ENCODE assay signal across 8 mouse cellular contexts in the genomic region with DNA sequence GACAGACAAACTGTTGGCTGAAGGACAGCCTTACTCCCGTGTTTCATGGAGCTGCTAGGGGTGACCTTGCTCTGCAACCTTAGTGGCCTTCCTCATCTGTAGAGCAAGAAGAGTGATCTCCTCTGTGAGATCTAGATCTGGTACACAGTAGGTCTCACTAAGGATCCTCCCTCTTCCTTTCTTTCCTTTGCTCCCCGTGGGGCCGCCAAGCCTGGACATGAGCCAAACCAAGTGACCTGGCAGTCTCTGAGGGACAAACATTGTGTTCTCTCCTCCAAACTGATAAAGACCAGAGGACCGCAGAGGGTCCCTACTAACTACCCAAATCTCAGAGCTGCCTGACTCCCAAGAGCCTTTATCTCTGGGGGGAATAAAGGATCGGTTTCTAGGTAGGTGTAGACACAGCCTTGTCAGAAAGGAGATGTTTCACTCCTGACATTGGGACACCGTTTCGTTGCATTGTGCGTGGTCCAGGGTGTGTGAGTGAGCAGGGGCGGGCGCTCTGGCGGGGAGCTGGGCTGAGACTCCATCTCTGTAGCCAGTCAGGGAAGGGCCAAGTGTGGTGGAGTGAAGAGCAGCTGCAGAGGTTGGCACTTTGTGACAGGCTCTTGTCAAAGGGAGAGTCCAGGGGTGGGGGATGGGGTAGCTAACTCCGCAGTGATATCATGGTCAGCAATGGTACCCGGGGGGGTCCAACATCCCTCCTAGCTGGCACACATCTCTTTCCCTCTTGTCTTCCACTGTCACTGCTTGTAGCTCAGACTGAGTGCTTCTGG. TPM values are rescaled to one million over a fixed set of nuclear protein-coding genes. Genes with fewer than 3 reads are reported as not detected.
DNase-seq lines count a peak whose midpoint lies in the region; ATAC-seq and TF ChIP-seq lines count a peak whose summit lies in the region.

No protein-coding gene starts in this region.

- 46% methylated on average over 13 of the region's 13 CpGs for WGBS in liver, postnatal 0 days (ENCODE audit: insufficient replicate concordance)
- WGBS in liver, embryonic 12.5 days (ENCODE audit: insufficient replicate concordance), result 56% methylated on average over 13 of the region's 13 CpGs
- 69% methylated on average over 13 of the region's 13 CpGs for WGBS in embryonic facial prominence, embryonic 10.5 days
- WGBS in intestine, embryonic 16.5 days, result 55% methylated on average over 13 of the region's 13 CpGs
- 65% methylated on average over 13 of the region's 13 CpGs for WGBS in forebrain, embryonic 13.5 days

- TF ChIP-seq CTCF in liver, postnatal 0 days (IDR thresholded peaks at IDR 0.05; ENCODE audit: low read depth), result no peak

- no peak overlapping the region for H3K9ac ChIP-seq in liver, postnatal 0 days (replicated peaks)
- H3K9ac ChIP-seq in liver, embryonic 12.5 days, result no peak overlapping the region
- H3K9ac ChIP-seq in intestine, embryonic 16.5 days (ENCODE audit: low read depth, low read length), result no peak overlapping the region
- no peak overlapping the region for H3K9ac ChIP-seq in forebrain, embryonic 13.5 days

- H3K27me3 ChIP-seq in liver, postnatal 0 days (ENCODE audit: insufficient read depth, low read length), result no peaks in the 10 kb centered on the region
- no peaks in the 10 kb centered on the region for H3K27me3 ChIP-seq in liver, embryonic 12.5 days (replicated peaks)
- no peaks in the 10 kb centered on the region for H3K27me3 ChIP-seq in embryonic facial prominence, embryonic 10.5 days (replicated peaks; ENCODE audit: low read depth, poor library complexity, severe bottlenecking)
- H3K27me3 ChIP-seq in intestine, embryonic 16.5 days (replicated peaks; ENCODE audit: control insufficient read depth, insufficient read depth, low read length), result no peaks in the 10 kb centered on the region
- H3K27me3 ChIP-seq in forebrain, embryonic 13.5 days, result no peaks in the 10 kb centered on the region

- no peak overlapping the region for H3K4me3 ChIP-seq in liver, postnatal 0 days (ENCODE audit: low read depth, low read length)
- H3K4me3 ChIP-seq in liver, embryonic 12.5 days, result no peak overlapping the region
- H3K4me3 ChIP-seq in embryonic facial prominence, embryonic 10.5 days, result no peak overlapping the region
- no peak overlapping the region for H3K4me3 ChIP-seq in intestine, embryonic 16.5 days (ENCODE audit: low read length)
- no peak overlapping the region for H3K4me3 ChIP-seq in forebrain, embryonic 13.5 days

- H3K9me3 ChIP-seq in liver, postnatal 0 days (ENCODE audit: low read length), result no peaks in the 10 kb centered on the region
- no peaks in the 10 kb centered on the region for H3K9me3 ChIP-seq in liver, embryonic 12.5 days (replicated peaks)
- H3K9me3 ChIP-seq in embryonic facial prominence, embryonic 10.5 days, result no peaks in the 10 kb centered on the region
- no peaks in the 10 kb centered on the region for H3K9me3 ChIP-seq in intestine, embryonic 16.5 days (ENCODE audit: control insufficient read depth, low read length)
- H3K9me3 ChIP-seq in forebrain, embryonic 13.5 days (replicated peaks), result no peaks in the 10 kb centered on the region

- peaks cover 28% of the 10 kb centered on the region for H3K4me1 ChIP-seq in liver, postnatal 0 days (ENCODE audit: insufficient read depth)
- peaks cover 30% of the 10 kb centered on the region for H3K4me1 ChIP-seq in liver, embryonic 12.5 days
- peaks cover 62% of the 10 kb centered on the region for H3K4me1 ChIP-seq in embryonic facial prominence, embryonic 10.5 days
- peaks cover 34% of the 10 kb centered on the region for H3K4me1 ChIP-seq in intestine, embryonic 16.5 days (ENCODE audit: control insufficient read depth, insufficient read depth, low read length)
- peaks cover 39% of the 10 kb centered on the region for H3K4me1 ChIP-seq in forebrain, embryonic 13.5 days

- no peak overlapping the region; the same call in 1 of the 2 replicates for H3K4me2 ChIP-seq in liver, postnatal 0 days (ENCODE audit: low read depth, low read length)
- H3K4me2 ChIP-seq in liver, embryonic 12.5 days, result no peak overlapping the region
- H3K4me2 ChIP-seq in intestine, embryonic 16.5 days (ENCODE audit: low read depth, low read length), result no peak overlapping the region
- H3K4me2 ChIP-seq in forebrain, embryonic 13.5 days, result no peak overlapping the region

- H3K27ac ChIP-seq in liver, postnatal 0 days (ENCODE audit: low read depth), result peak overlapping the region; percentile 79
- no peak overlapping the region for H3K27ac ChIP-seq in liver, embryonic 12.5 days
- H3K27ac ChIP-seq in embryonic facial prominence, embryonic 10.5 days (replicated peaks), result peak overlapping the region; percentile 87
- 0 out of 2 replicates have a peak overlapping the region, but pooled peaks have one; percentile 87 for H3K27ac ChIP-seq in intestine, embryonic 16.5 days (ENCODE audit: low read length)
- no peak overlapping the region for H3K27ac ChIP-seq in forebrain, embryonic 13.5 days

- ATAC-seq in liver, postnatal 0 days, result 0 out of 2 replicates have a peak, but pooled peaks have one; percentile 14
- no peak for ATAC-seq in liver, embryonic 12.5 days
- ATAC-seq in intestine, embryonic 16.5 days, result no peak
- ATAC-seq in megakaryocyte progenitor cell, adult 5-6 weeks (replicated peaks; ENCODE audit: poor library complexity), result peak; percentile 52
- no peak for ATAC-seq in forebrain, embryonic 13.5 days

- TF ChIP-seq EP300 in liver, postnatal 0 days (IDR thresholded peaks at IDR 0.05; ENCODE audit: low read depth), result no peak

- peak; percentile 62 for DNase-seq in liver, postnatal 0 days
- no peak for DNase-seq in embryonic facial prominence, embryonic 10.5 days (ENCODE audit: low spot score)
- DNase-seq in natural killer cell, adult 2 months (ENCODE audit: low spot score in 2 of 2), result no peak
- DNase-seq in T-cell, adult 2 months (ENCODE audit: low spot score), result no peak

- H3K36me3 ChIP-seq in liver, postnatal 0 days (replicated peaks; ENCODE audit: insufficient read depth, low read length), result no peaks in the 10 kb centered on the region
- no peaks in the 10 kb centered on the region for H3K36me3 ChIP-seq in liver, embryonic 12.5 days
- no peaks in the 10 kb centered on the region for H3K36me3 ChIP-seq in embryonic facial prominence, embryonic 10.5 days (replicated peaks)
- no peaks in the 10 kb centered on the region for H3K36me3 ChIP-seq in intestine, embryonic 16.5 days (ENCODE audit: control insufficient read depth, insufficient read depth, low read length)
- H3K36me3 ChIP-seq in forebrain, embryonic 13.5 days (ENCODE audit: poor library complexity, severe bottlenecking), result no peaks in the 10 kb centered on the region

RNA-seq across cellular contexts. Expression of gene Fgr, which starts 12.8 kb away (rescaled TPM):
- polyA plus RNA-seq in liver, postnatal 0 days (2015; fragmentation: Nextera tagmentation; extraction: Ambion mirVana), result 3.8 and 4.0 TPM in 2 replicates
- 0.60 and 0.73 TPM in 2 replicates for polyA plus RNA-seq in liver, embryonic 12.5 days (2016; fragmentation: Nextera tagmentation; extraction: Ambion mirVana)
- 0.16 and 0.21 TPM in 2 replicates for polyA plus RNA-seq in embryonic facial prominence, embryonic 10.5 days (2016; fragmentation: Nextera tagmentation; extraction: Ambion mirVana)
- 3.1 and 3.5 TPM in 2 replicates for polyA plus RNA-seq in intestine, embryonic 16.5 days (2015; fragmentation: Nextera tagmentation; extraction: Ambion mirVana)
- total RNA-seq in megakaryocyte progenitor cell, adult 5-6 weeks (2015), result 3.2 and 3.4 TPM in 2 replicates
- total RNA-seq in megakaryocyte progenitor cell, adult 5-6 weeks (2017), result 2.5 and 3.0 TPM in 2 replicates
- polyA plus RNA-seq in forebrain, embryonic 13.5 days (2015; fragmentation: Nextera tagmentation; extraction: Ambion mirVana), result not detected in 2 replicates

RNA-seq across cellular contexts. Expression of gene Fam76a, which starts 38.7 kb away (rescaled TPM):
- 21.7 and 22.5 TPM in 2 replicates for polyA plus RNA-seq in liver, postnatal 0 days (2015; fragmentation: Nextera tagmentation; extraction: Ambion mirVana)
- polyA plus RNA-seq in liver, embryonic 12.5 days (2016; fragmentation: Nextera tagmentation; extraction: Ambion mirVana), result 22.6 and 25.8 TPM in 2 replicates
- polyA plus RNA-seq in embryonic facial prominence, embryonic 10.5 days (2016; fragmentation: Nextera tagmentation; extraction: Ambion mirVana), result 31.0 and 32.1 TPM in 2 replicates
- polyA plus RNA-seq in intestine, embryonic 16.5 days (2015; fragmentation: Nextera tagmentation; extraction: Ambion mirVana), result 40.5 and 45.6 TPM in 2 replicates
- 17.9 and 18.0 TPM in 2 replicates for total RNA-seq in megakaryocyte progenitor cell, adult 5-6 weeks (2015)
- total RNA-seq in megakaryocyte progenitor cell, adult 5-6 weeks (2017), result 31.5 and 42.0 TPM in 2 replicates
- 35.2 and 43.5 TPM in 2 replicates for polyA plus RNA-seq in forebrain, embryonic 13.5 days (2015; fragmentation: Nextera tagmentation; extraction: Ambion mirVana)

RNA-seq across cellular contexts. Expression of gene Ahdc1, which starts 50.0 kb away (rescaled TPM):
- 0.76 and 0.87 TPM in 2 replicates for polyA plus RNA-seq in liver, postnatal 0 days (2015; fragmentation: Nextera tagmentation; extraction: Ambion mirVana)
- polyA plus RNA-seq in liver, embryonic 12.5 days (2016; fragmentation: Nextera tagmentation; extraction: Ambion mirVana), result 2.9 and 3.2 TPM in 2 replicates
- polyA plus RNA-seq in embryonic facial prominence, embryonic 10.5 days (2016; fragmentation: Nextera tagmentation; extraction: Ambion mirVana), result 11.5 and 11.6 TPM in 2 replicates
- polyA plus RNA-seq in intestine, embryonic 16.5 days (2015; fragmentation: Nextera tagmentation; extraction: Ambion mirVana), result 5.3 and 5.7 TPM in 2 replicates
- total RNA-seq in megakaryocyte progenitor cell, adult 5-6 weeks (2015), result 4.1 and 5.3 TPM in 2 replicates
- 0.81 and 3.8 TPM in 2 replicates for total RNA-seq in megakaryocyte progenitor cell, adult 5-6 weeks (2017)
- 7.3 and 8.1 TPM in 2 replicates for polyA plus RNA-seq in forebrain, embryonic 13.5 days (2015; fragmentation: Nextera tagmentation; extraction: Ambion mirVana)

Comparison
In these comparisons a context has a peak if more than half of its experiments do, and no peak if none do; other contexts are left out.
1. ATAC-seq: peak in liver, postnatal 0 days (single experiment) and megakaryocyte progenitor cell, adult 5-6 weeks (single experiment); none in liver, embryonic 12.5 days (single experiment), intestine, embryonic 16.5 days (single experiment) and forebrain, embryonic 13.5 days (single experiment).
2. H3K27ac ChIP-seq: peak in liver, postnatal 0 days (single experiment), embryonic facial prominence, embryonic 10.5 days (single experiment) and intestine, embryonic 16.5 days (single experiment); none in liver, embryonic 12.5 days (single experiment) and forebrain, embryonic 13.5 days (single experiment).